Mouse (Mus musculus) kidney, adult 8-10 months (tissue): ENCODE results near the gene Gm43517.

Experiments used
- DNase-seq, 2 experiments: peaks; one replicate each; pipeline ENCODE4 v3.0.0; 2022

The Gm43517 gene

DNA sequence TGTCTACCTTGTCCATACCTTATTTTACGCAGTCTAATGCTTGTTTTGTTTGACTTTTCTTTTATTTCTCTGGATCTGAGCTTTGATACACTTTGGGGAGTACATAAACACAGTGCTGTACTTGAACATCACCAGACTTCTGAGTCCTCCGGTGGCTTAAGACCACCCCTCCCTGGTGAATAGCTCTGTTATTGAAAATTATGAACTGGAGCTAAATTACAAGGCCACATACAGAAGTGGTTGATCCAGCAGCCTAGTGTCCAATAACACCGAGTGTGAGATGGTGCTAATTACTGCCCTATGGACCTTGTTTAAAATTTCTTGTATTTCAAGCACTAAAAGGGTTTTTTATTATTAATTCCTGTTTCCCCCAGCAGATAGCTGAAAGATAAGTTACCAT lies 33.0 kb downstream of the Gm43517 start:
- no peak for DNase-seq
